Mouse (Mus musculus) bone marrow macrophage, adult 2 months (primary cell): ENCODE data around the gene Chmp2a.

Experiments
- CTCF ChIP-seq: IDR thresholded peaks from 2 replicates; pipeline ENCODE4 v1.5.1; 2012; ENCODE audit warnings: low read depth, mild to moderate bottlenecking, low read length, moderate library complexity
- POLR2A ChIP-seq: IDR thresholded peaks from 2 replicates; pipeline ENCODE4 v1.6.1; 2012; ENCODE audit warnings: mild to moderate bottlenecking, low read depth, low read length, borderline replicate concordance

DNA sequence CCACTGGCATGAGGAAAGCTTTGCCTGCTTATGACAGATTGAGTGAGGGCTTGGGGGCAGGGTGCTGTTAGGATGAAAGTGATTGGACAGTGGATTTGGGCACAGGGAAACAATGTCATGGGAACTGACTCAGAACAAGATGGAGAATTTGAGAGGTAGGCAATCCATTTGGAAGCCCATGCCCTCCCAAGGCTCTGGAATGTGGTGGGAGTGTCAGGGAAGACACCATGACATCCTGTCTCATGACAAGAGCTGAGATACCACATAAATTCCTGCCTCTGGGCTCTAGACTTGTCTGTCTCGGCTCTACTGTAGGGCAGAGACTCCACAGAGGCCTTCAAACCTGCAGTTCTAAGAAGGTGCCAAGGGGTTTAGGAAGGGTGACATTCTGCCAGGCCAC lies 6.6 kb upstream of the Chmp2a start:
- TF ChIP-seq CTCF (no peak), POLR2A (no peak)
